Mouse (Mus musculus) liver, embryonic 16.5 days (tissue): ENCODE results near the gene Fam19a4. TPM values are rescaled to one million over a fixed set of nuclear protein-coding genes. Genes with fewer than 3 reads are reported as not detected.

Experiments
- ATAC-seq: fragments of 200-750 bp; cut with Nextera tagmentation; 2 replicates; pipeline ENCODE4 v1.8.0; 2017; ENCODE audit warnings: low read depth, mild to moderate bottlenecking, moderate number of reproducible peaks, moderate library complexity
- H3K27ac ChIP-seq: fragments of 300-500 bp; sonication (generic); 2 replicates; pipeline ENCODE4 v1.5.1; 2014; ENCODE audit warnings: mild to moderate bottlenecking, low read length
- H3K27me3 ChIP-seq: fragments of 300-500 bp; sonication (generic); 2 replicates; pipeline ENCODE4 v1.6.1; 2014; ENCODE audit warnings: low read depth, low read length, mixed read lengths; ENCODE audit not compliant: control insufficient read depth, insufficient read depth
- H3K36me3 ChIP-seq: fragments of 300-500 bp; sonication (generic); 2 replicates; pipeline ENCODE4 v1.6.1; 2014; ENCODE audit warnings: mild to moderate bottlenecking; ENCODE audit not compliant: control insufficient read depth, insufficient read depth
- H3K4me1 ChIP-seq: fragments of 300-500 bp; sonication (generic); 2 replicates; pipeline ENCODE4 v1.6.1; 2014; ENCODE audit warnings: low read depth, low read length, mixed read lengths; ENCODE audit not compliant: control insufficient read depth
- H3K4me2 ChIP-seq: fragments of 300-500 bp; sonication (generic); 2 replicates; pipeline ENCODE4 v1.6.1; 2014; ENCODE audit warnings: low read depth, low read length, mixed read lengths
- H3K4me3 ChIP-seq: fragments of 300-500 bp; sonication (generic); 2 replicates; pipeline ENCODE4 v1.5.1; 2014; ENCODE audit warnings: low read depth, mild to moderate bottlenecking, low read length
- H3K9ac ChIP-seq: fragments of 300-500 bp; sonication (generic); 2 replicates; pipeline ENCODE4 v1.6.1; 2014; ENCODE audit warnings: low read depth, low read length
- H3K9me3 ChIP-seq: fragments of 300-500 bp; sonication (generic); replicated peaks from 2 replicates; pipeline ENCODE4 v1.6.1; 2016; ENCODE audit warnings: low read length; ENCODE audit not compliant: control insufficient read depth
- WGBS: fragments of 180-500 bp; shearing (Covaris S2); extraction: QIAGEN DNeasy Blood & Tissue Kit; methylation state at CpG from one replicate; pipeline ENCODE4 v1.1.7; 2014; ENCODE audit not compliant: insufficient replicate concordance; 5-methylcytosine and 5-hydroxymethylcytosine counted together
- polyA plus RNA-seq: library from polyadenylated mRNA; unstranded; fragments of >200 nt; fragmentation: Nextera tagmentation; extraction: Ambion mirVana; gene quantifications from 2 replicates; pipeline ENCODE4 v1.2.1, GENCODE M21; 2015

Gene Fam19a4
- polyA plus RNA-seq, 1 experiment from 2014 or later = not detected

DNA sequence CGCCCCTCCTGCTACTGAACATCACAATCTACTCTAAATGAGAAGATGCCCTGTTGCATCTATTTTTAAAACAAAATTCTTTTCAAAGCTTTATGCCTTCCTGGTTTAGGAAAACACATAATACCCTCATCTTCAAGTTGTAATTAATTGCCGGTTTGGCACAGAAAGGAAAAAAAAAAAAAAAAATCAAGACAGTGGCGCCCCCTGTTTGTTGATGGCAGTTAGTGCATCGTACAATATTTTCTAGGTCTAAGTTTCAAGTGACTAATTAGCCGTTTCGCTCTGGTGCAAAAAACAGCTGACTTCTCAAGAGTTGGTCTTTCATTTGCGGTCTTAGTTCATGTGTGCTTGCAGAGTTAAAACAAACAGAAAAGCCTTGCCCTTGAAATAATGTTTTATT, 207.1 kb downstream of the Fam19a4 start:
- H3K27me3 ChIP-seq = no peaks in the 10 kb centered on the region
- H3K9ac ChIP-seq = no peak overlapping the region
- H3K4me2 ChIP-seq = no peak overlapping the region
- H3K4me1 ChIP-seq = no peaks in the 10 kb centered on the region
- H3K4me3 ChIP-seq = no peak overlapping the region
- no peaks in the 10 kb centered on the region for H3K9me3 ChIP-seq
- H3K36me3 ChIP-seq = no peaks in the 10 kb centered on the region
- no peak overlapping the region for H3K27ac ChIP-seq
- WGBS = 55% methylated on average over 7 of the region's 7 CpGs
- ATAC-seq = no peak

DNA sequence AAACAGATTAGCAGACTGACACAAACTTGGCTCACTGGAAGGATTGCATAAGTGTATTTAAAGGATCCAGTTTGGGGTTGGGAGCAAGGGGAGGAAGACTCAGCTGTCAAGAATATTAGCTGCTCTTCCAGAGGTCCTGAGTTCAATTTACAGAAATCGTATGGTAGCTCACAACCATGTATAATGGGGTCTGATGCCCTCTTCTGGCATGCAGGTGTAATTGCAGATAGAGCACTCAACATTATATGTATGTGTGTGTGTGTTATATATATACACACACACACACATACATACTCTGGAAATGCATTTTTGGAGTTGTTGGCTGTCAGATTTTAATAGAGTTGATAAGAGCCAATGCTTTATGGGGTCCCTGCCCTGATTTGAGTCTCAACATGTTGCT, 216.3 kb downstream of the Fam19a4 start:
- Histone ChIP-seq H3K4me3 (no peak overlapping the region), H3K27me3 (no peaks in the 10 kb centered on the region), H3K36me3 (no peaks in the 10 kb centered on the region), H3K4me2 (no peak overlapping the region), H3K27ac (no peak overlapping the region), H3K9me3 (no peaks in the 10 kb centered on the region), H3K9ac (no peak overlapping the region), H3K4me1 (no peaks in the 10 kb centered on the region)
- WGBS = 26% methylated on average over 1 of the region's 1 CpGs
- no peak for ATAC-seq

DNA sequence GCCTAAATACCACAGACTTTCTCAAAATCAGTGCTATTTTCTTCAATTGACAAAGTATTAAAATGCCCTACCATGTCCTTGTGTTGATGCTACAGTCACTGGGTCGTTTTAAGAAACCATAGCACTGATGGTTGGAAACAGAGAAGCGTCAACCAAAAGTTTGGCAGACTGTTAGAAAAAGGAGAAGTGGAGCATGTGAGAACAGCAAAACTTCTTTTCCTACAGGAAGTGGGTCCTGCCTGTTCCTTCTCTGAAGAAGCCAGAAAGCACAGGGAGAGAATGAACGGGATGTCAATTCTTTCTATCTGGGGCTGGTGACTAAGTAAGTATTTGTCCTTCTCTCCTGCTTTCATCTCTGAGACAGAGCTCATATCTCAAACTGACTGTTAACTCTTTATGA, 219.6 kb downstream of the Fam19a4 start:
- H3K27me3 ChIP-seq = no peaks in the 10 kb centered on the region
- no peaks in the 10 kb centered on the region for H3K36me3 ChIP-seq
- no peak overlapping the region for H3K4me2 ChIP-seq
- no peaks in the 10 kb centered on the region for H3K4me1 ChIP-seq
- H3K9ac ChIP-seq = no peak overlapping the region
- H3K9me3 ChIP-seq = no peaks in the 10 kb centered on the region
- ATAC-seq = no peak
- H3K27ac ChIP-seq = no peak overlapping the region
- 12% methylated on average over 3 of the region's 3 CpGs for WGBS
- no peak overlapping the region for H3K4me3 ChIP-seq

DNA sequence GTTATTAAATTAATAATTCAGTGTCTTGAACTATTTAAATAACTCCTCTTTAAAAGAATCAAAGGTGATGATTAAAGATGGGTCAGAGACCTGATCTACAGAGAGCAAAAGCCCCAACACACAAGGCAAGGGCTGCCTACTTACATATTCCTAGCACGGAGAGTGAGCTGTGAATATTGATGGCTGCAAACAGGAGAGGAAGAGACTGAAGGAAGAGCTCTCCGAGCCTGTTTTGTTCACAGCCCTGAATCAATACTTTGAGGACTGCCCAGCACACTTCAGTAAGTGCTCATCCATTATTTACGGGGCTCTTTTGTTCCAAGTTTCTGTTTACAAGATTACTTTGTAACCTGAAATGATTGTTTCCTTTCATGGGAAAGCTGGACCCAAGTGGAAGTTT, 233.6 kb downstream of the Fam19a4 start:
- no peaks in the 10 kb centered on the region for H3K36me3 ChIP-seq
- no peak overlapping the region for H3K27ac ChIP-seq
- 43% methylated on average over 3 of the region's 3 CpGs for WGBS
- H3K4me2 ChIP-seq = no peak overlapping the region
- H3K4me3 ChIP-seq = no peak overlapping the region
- ATAC-seq = no peak
- H3K9ac ChIP-seq = no peak overlapping the region
- H3K4me1 ChIP-seq = no peaks in the 10 kb centered on the region
- H3K9me3 ChIP-seq = no peaks in the 10 kb centered on the region
- no peaks in the 10 kb centered on the region for H3K27me3 ChIP-seq

DNA sequence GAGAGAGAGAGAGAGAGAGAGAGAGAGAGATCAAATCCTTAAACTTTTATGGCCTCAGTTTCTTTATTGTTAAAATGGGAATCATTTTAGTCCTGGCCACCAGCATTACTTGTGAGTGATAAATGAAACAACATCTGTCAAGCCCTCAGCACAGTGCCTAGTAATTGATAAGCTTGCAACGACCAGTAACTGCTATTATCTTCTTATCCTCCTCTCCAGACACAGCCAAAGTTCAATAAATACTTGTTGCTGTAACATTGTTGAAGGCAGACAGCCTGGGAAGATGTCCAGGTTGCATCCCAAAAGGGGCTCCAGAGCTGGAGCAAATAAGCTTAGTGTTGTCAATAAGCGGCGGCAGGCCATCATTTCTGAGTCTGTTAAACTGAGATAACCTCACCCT, 257.2 kb downstream of the Fam19a4 start:
- H3K4me3 ChIP-seq = no peak overlapping the region
- no peak overlapping the region for H3K9ac ChIP-seq
- H3K4me1 ChIP-seq = no peaks in the 10 kb centered on the region
- H3K27me3 ChIP-seq = no peaks in the 10 kb centered on the region
- no peak overlapping the region for H3K4me2 ChIP-seq
- H3K9me3 ChIP-seq = no peaks in the 10 kb centered on the region
- no peaks in the 10 kb centered on the region for H3K36me3 ChIP-seq
- 28% methylated on average over 3 of the region's 3 CpGs for WGBS
- no peak overlapping the region for H3K27ac ChIP-seq
- 0 out of 2 replicates have a peak, but pooled peaks have one; percentile 50 for ATAC-seq

DNA sequence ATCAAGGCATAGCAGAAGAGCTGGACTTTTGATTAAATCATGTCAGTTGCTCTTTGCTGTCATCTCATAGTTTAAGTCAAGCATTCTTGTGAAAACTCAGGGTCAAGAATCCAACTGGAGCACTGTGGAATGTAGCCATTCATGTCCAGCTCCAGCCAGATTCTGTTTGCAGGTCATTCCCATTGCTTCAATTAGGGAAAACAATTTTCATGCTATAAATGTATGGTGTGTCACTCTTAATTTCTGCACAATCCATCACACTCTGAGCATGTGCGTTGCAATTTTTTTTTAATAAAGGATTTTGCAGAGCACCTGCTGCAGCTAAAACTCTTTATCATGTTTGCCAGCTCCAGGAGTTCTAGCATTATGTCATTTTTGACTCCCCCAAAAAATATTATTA, 261.5 kb downstream of the Fam19a4 start:
- Histone ChIP-seq H3K4me1 (no peaks in the 10 kb centered on the region), H3K4me3 (no peak overlapping the region), H3K9ac (no peak overlapping the region), H3K4me2 (no peak overlapping the region), H3K27ac (no peak overlapping the region), H3K9me3 (no peaks in the 10 kb centered on the region), H3K36me3 (no peaks in the 10 kb centered on the region), H3K27me3 (no peaks in the 10 kb centered on the region)
- 47% methylated on average over 1 of the region's 1 CpGs for WGBS
- no peak for ATAC-seq

DNA sequence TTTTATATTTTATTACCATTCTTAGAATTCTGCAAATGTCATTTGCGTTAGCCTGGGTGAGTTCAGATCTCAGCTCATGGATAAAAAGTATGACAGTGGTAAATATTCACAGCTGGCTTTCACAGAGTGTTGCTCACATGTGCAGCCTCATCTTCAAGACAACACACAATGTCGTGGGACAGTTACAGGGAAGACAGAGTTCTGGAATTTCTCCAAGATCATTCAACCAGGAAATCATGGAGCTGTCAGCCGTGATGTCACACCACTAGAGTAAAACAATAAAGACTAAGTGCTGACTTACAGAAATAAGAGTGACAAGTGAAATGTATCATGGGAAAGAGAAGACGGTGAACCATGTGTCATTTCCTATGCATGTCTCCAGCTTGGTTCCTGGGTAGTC, 262.8 kb downstream of the Fam19a4 start:
- WGBS = 55% methylated on average over 4 of the region's 4 CpGs
- Histone ChIP-seq H3K36me3 (no peaks in the 10 kb centered on the region), H3K27me3 (no peaks in the 10 kb centered on the region), H3K4me1 (no peaks in the 10 kb centered on the region), H3K9me3 (no peaks in the 10 kb centered on the region), H3K9ac (no peak overlapping the region), H3K4me3 (no peak overlapping the region), H3K27ac (no peak overlapping the region), H3K4me2 (no peak overlapping the region)
- ATAC-seq = no peak

Other genes with a start within 250 kb of the Fam19a4 start
- gene Eogt, start 88.8 kb upstream of the Fam19a4 start, polyA plus RNA-seq = 1.8 and 2.1 TPM in 2 replicates
- 10.5 and 14.5 TPM in 2 replicates for gene Tmf1, start 118.7 kb upstream of the Fam19a4 start, polyA plus RNA-seq
- 19.6 and 24.5 TPM in 2 replicates for gene Uba3, start 145.2 kb upstream of the Fam19a4 start, polyA plus RNA-seq
- gene Arl6ip5, start 150.3 kb upstream of the Fam19a4 start, polyA plus RNA-seq = 34.6 and 35.7 TPM in 2 replicates
- gene Lmod3, start 192.3 kb upstream of the Fam19a4 start, polyA plus RNA-seq = 0.20 and 0.81 TPM in 2 replicates